18 mouse cellular contexts compared by ENCODE assay signal in genomic region chr11:119874841-119875240, GRCm38 (mm10). TPM values are rescaled to one million over a fixed set of nuclear protein-coding genes. Genes with fewer than 3 reads are reported as not detected.
DNase-seq lines count a peak whose midpoint lies in the region; ATAC-seq lines count a peak whose summit lies in the region.
"Had no signal": no experiment of that assay in that cellular context is flagged by ENCODE, and none has a peak within 500 bp of the region (broad histone marks: within the 10 kb centered on the region; RNA-seq: fewer than 3 reads in every experiment).

No protein-coding gene starts in this region.

- no peak overlapping the region for H3K4me3 ChIP-seq in liver, embryonic 15.5 days (replicated peaks)
- H3K4me3 ChIP-seq in liver, embryonic 11.5 days (ENCODE audit: low read depth, low read length): no peak overlapping the region
- H3K4me3 ChIP-seq in midbrain, embryonic 15.5 days: no peak overlapping the region
- H3K4me3 ChIP-seq: embryonic facial prominence, embryonic 10.5 days; forebrain, embryonic 13.5 days; heart, embryonic 13.5 days had no signal

- no peaks in the 10 kb centered on the region for H3K4me1 ChIP-seq in liver, embryonic 15.5 days (replicated peaks)
- no peaks in the 10 kb centered on the region for H3K4me1 ChIP-seq in liver, embryonic 11.5 days (replicated peaks; ENCODE audit: control insufficient read depth, insufficient read depth, low read length)
- H3K4me1 ChIP-seq in midbrain, embryonic 15.5 days: no peaks in the 10 kb centered on the region
- H3K4me1 ChIP-seq: embryonic facial prominence, embryonic 10.5 days; forebrain, embryonic 13.5 days; heart, embryonic 13.5 days had no signal

- H3K9ac ChIP-seq in liver, embryonic 15.5 days: no peak overlapping the region
- H3K9ac ChIP-seq in liver, embryonic 11.5 days (ENCODE audit: low read depth, low read length): no peak overlapping the region
- no peak overlapping the region for H3K9ac ChIP-seq in midbrain, embryonic 15.5 days
- H3K9ac ChIP-seq: forebrain, embryonic 13.5 days; forebrain, postnatal 0 days; heart, embryonic 13.5 days had no signal

- H3K4me2 ChIP-seq in liver, embryonic 15.5 days: no peak overlapping the region
- no peak overlapping the region for H3K4me2 ChIP-seq in liver, embryonic 11.5 days
- no peak overlapping the region for H3K4me2 ChIP-seq in midbrain, embryonic 15.5 days
- H3K4me2 ChIP-seq: forebrain, embryonic 13.5 days; heart, embryonic 13.5 days had no signal

- H3K36me3 ChIP-seq in liver, embryonic 15.5 days (replicated peaks): peaks cover 70% of the 10 kb centered on the region
- peaks cover 19% of the 10 kb centered on the region for H3K36me3 ChIP-seq in liver, embryonic 11.5 days (ENCODE audit: control insufficient read depth, insufficient read depth, low read length)
- H3K36me3 ChIP-seq in midbrain, embryonic 15.5 days (replicated peaks): peaks cover 12% of the 10 kb centered on the region

- no peak for ATAC-seq in liver, embryonic 15.5 days (ENCODE audit: insufficient read depth)
- ATAC-seq in liver, embryonic 11.5 days (replicated peaks; ENCODE audit: low FRiP score): no peak
- ATAC-seq in granulocyte monocyte progenitor cell, adult 5-6 weeks (replicated peaks; ENCODE audit: poor library complexity, severe bottlenecking): peak; percentile 48
- peak; percentile 60 for ATAC-seq in monocyte, adult 5-6 weeks (replicated peaks; ENCODE audit: insufficient number of reproducible peaks, low FRiP score, low TSS enrichment, poor library complexity, severe bottlenecking)
- no peak for ATAC-seq in midbrain, embryonic 15.5 days (replicated peaks)
- ATAC-seq: forebrain, embryonic 13.5 days; forebrain, postnatal 0 days; hindbrain, embryonic 16.5 days had no signal

- peak overlapping the region; percentile 48; the same call in 1 of the 2 replicates for H3K27ac ChIP-seq in liver, embryonic 15.5 days (replicated peaks)
- H3K27ac ChIP-seq in liver, embryonic 11.5 days (ENCODE audit: low read depth, low read length): no peak overlapping the region
- H3K27ac ChIP-seq in midbrain, embryonic 15.5 days: no peak overlapping the region
- H3K27ac ChIP-seq: embryonic facial prominence, embryonic 10.5 days; forebrain, embryonic 13.5 days; heart, embryonic 13.5 days had no signal

- WGBS in liver, embryonic 15.5 days (ENCODE audit: insufficient replicate concordance): 38% methylated on average over 1 of the region's 1 CpGs
- 85% methylated on average over 1 of the region's 1 CpGs for WGBS in liver, embryonic 11.5 days
- 97% methylated on average over 1 of the region's 1 CpGs for WGBS in midbrain, embryonic 15.5 days

- no peak for DNase-seq in liver, embryonic 11.5 days (ENCODE audit: low spot score)
- peak; percentile 26 for DNase-seq in 416B (ENCODE audit: low read depth)
- no peak for DNase-seq in layer of hippocampus, adult 11-12 months (ENCODE audit: low spot score)
- DNase-seq: adrenal gland, postnatal 10 days; cerebellum, adult 18-20 months; cerebellum, adult 9-11 months; cerebellum, postnatal 36 days; forebrain, postnatal 0 days; gastrocnemius, postnatal 14 days; heart, postnatal 36 days had no signal

- no peaks in the 10 kb centered on the region for H3K9me3 ChIP-seq in liver, embryonic 15.5 days (replicated peaks)
- no peaks in the 10 kb centered on the region for H3K9me3 ChIP-seq in liver, embryonic 11.5 days (ENCODE audit: control insufficient read depth, low read length)
- H3K9me3 ChIP-seq in midbrain, embryonic 15.5 days: no peaks in the 10 kb centered on the region
- H3K9me3 ChIP-seq: embryonic facial prominence, embryonic 10.5 days; forebrain, embryonic 13.5 days; heart, embryonic 13.5 days had no signal

- no peaks in the 10 kb centered on the region for H3K27me3 ChIP-seq in liver, embryonic 15.5 days
- no peaks in the 10 kb centered on the region for H3K27me3 ChIP-seq in liver, embryonic 11.5 days (replicated peaks; ENCODE audit: control insufficient read depth, insufficient read depth, low read length)
- H3K27me3 ChIP-seq in midbrain, embryonic 15.5 days (replicated peaks): no peaks in the 10 kb centered on the region
- H3K27me3 ChIP-seq: forebrain, embryonic 13.5 days; heart, embryonic 13.5 days had no signal

RNA-seq across cellular contexts. Expression of gene Chmp6, which starts 38.4 kb away (rescaled TPM):
- 25.4 and 29.5 TPM in 2 replicates for polyA plus RNA-seq in liver, embryonic 15.5 days (2015; fragmentation: Nextera tagmentation; extraction: Ambion mirVana)
- polyA plus RNA-seq in liver, embryonic 11.5 days (2014; fragmentation: Nextera tagmentation; extraction: Ambion mirVana): 70.1 and 77.2 TPM in 2 replicates
- total RNA-seq in granulocyte monocyte progenitor cell, adult 5-6 weeks (2014; fragmentation: Nextera tagmentation): 15.9 and 18.0 TPM in 2 replicates
- total RNA-seq in granulocyte monocyte progenitor cell, adult 5-6 weeks (2017): 60.8 and 73.0 TPM in 2 replicates
- 17.3 to 54.0 TPM (median 33.5 TPM) in 3 replicates for total RNA-seq in monocyte, adult 5-6 weeks (2017)
- 113 and 116 TPM in 2 replicates for polyA plus RNA-seq in midbrain, embryonic 15.5 days (2015; fragmentation: Nextera tagmentation; extraction: Ambion mirVana)

Comparison
In these comparisons a context has a peak if more than half of its experiments do, and no peak if none do; other contexts are left out.
1. ATAC-seq: peak in granulocyte monocyte progenitor cell, adult 5-6 weeks (single experiment) and monocyte, adult 5-6 weeks (single experiment); none in liver, embryonic 15.5 days (single experiment), liver, embryonic 11.5 days (single experiment) and midbrain, embryonic 15.5 days (single experiment).